Mouse (Mus musculus): ENCODE results near the gene Olfr1105.

Gene Olfr1105
- long read RNA-seq, experiment 1: 0 reads
- long read RNA-seq, experiment 2: 0 reads

- intact Hi-C loops (cut with DNase I): no loop called here
Observed at GRCm38 (mm10) chr2:87036431-87036830, at the start of gene Olfr1105. Gene Olfr1105 (minus strand): TSS chr2:87036531.

- intact Hi-C loops (cut with DNase I): no loop called here
Observed at GRCm38 (mm10) chr2:87075717-87076116, 39.4 kb upstream of the Olfr1105 start, which contains the start of gene Olfr1107. Gene Olfr1107 (minus strand): TSS chr2:87075817.

GRCm38 (mm10) chr2:87052173-87052572 lies 15.8 kb upstream of the Olfr1105 start, which contains the start of gene Olfr1106:
Gene Olfr1106 (minus strand): TSS chr2:87052273.
- intact Hi-C loops (cut with DNase I): no loop called here

GRCm38 (mm10) chr2:87026980-87027379 lies 9.4 kb downstream of the Olfr1105 start, which contains the start of gene Olfr1104:
Gene Olfr1104 (minus strand): TSS chr2:87027080.
- intact Hi-C loops (cut with DNase I): no loop called here

- intact Hi-C loops (cut with DNase I): no loop called here
Observed at GRCm38 (mm10) chr2:86998098-86998497, 38.2 kb downstream of the Olfr1105 start, which contains the start of gene Olfr1102. Gene Olfr1102 (plus strand): TSS chr2:86998398.

GRCm38 (mm10) chr2:86991121-86991520 lies 45.2 kb downstream of the Olfr1105 start, which contains the start of gene Olfr1101:
Gene Olfr1101 (minus strand): TSS chr2:86991221.
- intact Hi-C loops (cut with DNase I): no loop called here
